Mouse (Mus musculus): ENCODE results near the gene Cat.

DNA sequence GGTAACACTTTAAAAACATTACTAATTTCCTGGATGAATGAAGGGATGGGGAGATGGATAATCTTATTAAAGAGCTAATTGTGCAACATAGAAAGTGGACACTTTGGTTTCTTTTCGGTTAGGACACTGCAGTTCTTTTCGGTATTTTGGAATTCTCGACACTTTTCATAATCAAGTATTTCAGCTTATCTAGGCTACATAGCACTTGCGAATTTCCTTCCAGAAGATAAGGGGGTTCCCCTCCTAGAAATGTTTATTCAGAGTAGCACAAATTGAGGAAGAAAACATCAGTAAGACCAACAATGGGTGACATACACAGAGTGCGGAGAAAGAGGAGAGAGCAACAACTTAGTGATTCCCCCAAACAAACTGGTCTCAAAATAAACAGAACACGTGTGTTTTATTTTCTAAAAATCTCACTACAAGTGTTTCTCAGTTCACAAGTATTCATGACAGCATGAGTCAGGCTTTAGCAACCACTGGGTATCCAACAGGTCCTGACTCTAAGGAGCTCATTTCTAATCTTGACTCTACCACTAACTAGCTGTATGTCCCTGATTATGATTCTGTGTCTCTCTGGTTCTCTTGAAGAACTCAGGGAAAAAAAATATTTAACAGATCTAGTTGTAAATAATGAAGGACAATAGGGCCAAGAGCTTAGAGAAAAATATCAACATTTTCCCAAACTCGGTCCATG lies 1.5 kb downstream of the Cat start:
- TF ChIP-seq POLR2A (IDR thresholded peaks at IDR 0.05; ENCODE audit: low read depth, low read length) (no peak), CTCF (IDR thresholded peaks at IDR 0.05; ENCODE audit: borderline replicate concordance, insufficient read depth, low read length) (no peak)
